Mouse (Mus musculus): Measurements from ENCODE around the gene Slc26a11. TPM values are rescaled to one million over a fixed set of nuclear protein-coding genes. Genes with fewer than 3 reads are reported as not detected.
A peak's percentile ranks its signal among the peaks of the same experiment; 100 is the strongest.

Gene Slc26a11
- total and polyA plus RNA-seq, 3 experiments, result 1.4 to 3.3 (median 2.6) TPM

GRCm38 (mm10) chr11:119322521-119322920 is 32.8 kb upstream of the Slc26a11 start:
- Histone ChIP-seq H3K36me3 (replicated peaks in 1 of 2; ENCODE audit: control insufficient read depth in 1 of 2, insufficient read depth in 1 of 2, low read length in 1 of 2) (no peaks in the 10 kb centered on the region), H3K4me1 (ENCODE audit: control insufficient read depth in 1 of 2, insufficient read depth in 2 of 2) (no peaks in the 10 kb centered on the region), H3K27ac (ENCODE audit: insufficient read depth, low read depth) (no peak overlapping the region), H3K9me3 (replicated peaks; ENCODE audit: low read length) (peaks cover 15% of the 10 kb centered on the region), H3K4me3 (replicated peaks in 1 of 3; ENCODE audit: low read depth in 2 of 3, low read length in 2 of 3, poor library complexity in 1 of 3) (no peak overlapping the region), H3K27me3 (replicated peaks) (peaks cover 76% of the 10 kb centered on the region), H3K79me2 (replicated peaks; ENCODE audit: control insufficient read depth, extremely low read depth, insufficient read depth, poor library complexity, severe bottlenecking) (no peaks in the 10 kb centered on the region), H3K9ac (ENCODE audit: insufficient read depth, low read depth) (no peak overlapping the region), H3K4me2 (ENCODE audit: insufficient read depth, low read depth, poor library complexity, severe bottlenecking) (no peak overlapping the region)
- TF ChIP-seq CHD2 (IDR thresholded peaks at IDR 0.05; ENCODE audit: low read length) (no peak), USF2 (conservative IDR thresholded peaks at IDR 0.05; ENCODE audit: low read depth, low read length) (no peak), RCOR1 (conservative IDR thresholded peaks at IDR 0.05; ENCODE audit: low read depth, low read length) (no peak), MAFK (IDR thresholded peaks at IDR 0.05; ENCODE audit: insufficient replicate concordance, low read length) (no peak), CTCF (conservative IDR thresholded peaks at IDR 0.05 in 1 of 2, IDR thresholded peaks at IDR 0.05 in 1 of 2; ENCODE audit: low read depth in 2 of 2, low read length in 2 of 2) (no peak), POLR2AphosphoS2 (IDR thresholded peaks at IDR 0.05; ENCODE audit: low read depth, low read length) (no peak), BHLHE40 (IDR thresholded peaks at IDR 0.05; ENCODE audit: low read depth, low read length) (no peak), SIN3A (IDR thresholded peaks at IDR 0.05; ENCODE audit: low read length) (no peak), ZKSCAN1 (IDR thresholded peaks at IDR 0.05; ENCODE audit: borderline replicate concordance, low read depth, low read length) (no peak)
- DNase-seq (ENCODE audit: extremely low read depth), result no peak
- in situ Hi-C loops (cut with MboI; ENCODE audit: low pct_ligation_motif_present, low pct_unique_long_range_greater_than_20kb, low sequenced_read_pairs), result no loop called here
- dilution Hi-C loops (cut with MboI; ENCODE audit: extremely low pct_ligation_motif_present, extremely low pct_unique_long_range_greater_than_20kb, low sequenced_read_pairs), result no loop called here

- H3K27me3 ChIP-seq (replicated peaks), result peaks cover 80% of the 10 kb centered on the region
- TF ChIP-seq RAD21 (IDR thresholded peaks at IDR 0.05; ENCODE audit: low read depth, low read length), result peak; percentile 27
- TF ChIP-seq CTCF (conservative IDR thresholded peaks at IDR 0.05 in 1 of 2, IDR thresholded peaks at IDR 0.05 in 1 of 2; ENCODE audit: low read depth in 2 of 2, low read length in 2 of 2), result peak; percentile 30 to 60; a peak in 3 of 4 replicates
- peak; percentile 25 for TF ChIP-seq SMC3 (IDR thresholded peaks at IDR 0.05; ENCODE audit: low read depth, low read length)
- TF ChIP-seq ZKSCAN1 (IDR thresholded peaks at IDR 0.05; ENCODE audit: borderline replicate concordance, low read depth, low read length), result no peak
These were observed 30.3 kb upstream of the Slc26a11 start for GRCm38 (mm10) chr11:119325068-119325467.

GRCm38 (mm10) chr11:119330592-119330991 is 24.8 kb upstream of the Slc26a11 start:
- Histone ChIP-seq H3K9me3 (replicated peaks; ENCODE audit: low read length) (peaks cover 4% of the 10 kb centered on the region), H3K4me2 (ENCODE audit: insufficient read depth, low read depth, poor library complexity, severe bottlenecking) (no peak overlapping the region), H3K4me3 (replicated peaks in 1 of 3; ENCODE audit: low read depth in 2 of 3, low read length in 2 of 3, poor library complexity in 1 of 3) (no peak overlapping the region), H3K36me3 (replicated peaks in 1 of 2; ENCODE audit: control insufficient read depth in 1 of 2, insufficient read depth in 1 of 2, low read length in 1 of 2) (no peaks in the 10 kb centered on the region), H3K9ac (ENCODE audit: insufficient read depth, low read depth) (no peak overlapping the region), H3K79me2 (replicated peaks; ENCODE audit: control insufficient read depth, extremely low read depth, insufficient read depth, poor library complexity, severe bottlenecking) (no peaks in the 10 kb centered on the region), H3K27me3 (replicated peaks) (peaks cover 93% of the 10 kb centered on the region), H3K4me1 (ENCODE audit: control insufficient read depth in 1 of 2, insufficient read depth in 2 of 2) (no peaks in the 10 kb centered on the region), H3K27ac (ENCODE audit: insufficient read depth, low read depth) (no peak overlapping the region)
- no peak for DNase-seq (ENCODE audit: extremely low read depth)
- in situ Hi-C loops (cut with MboI; ENCODE audit: low pct_ligation_motif_present, low pct_unique_long_range_greater_than_20kb, low sequenced_read_pairs), result no loop called here
- TF ChIP-seq USF2 (conservative IDR thresholded peaks at IDR 0.05; ENCODE audit: low read depth, low read length) (no peak), CHD2 (IDR thresholded peaks at IDR 0.05; ENCODE audit: low read length) (no peak), JUND (conservative IDR thresholded peaks at IDR 0.05; ENCODE audit: low read depth, low read length) (no peak), CTCF (conservative IDR thresholded peaks at IDR 0.05 in 1 of 2, IDR thresholded peaks at IDR 0.05 in 1 of 2; ENCODE audit: low read depth in 2 of 2, low read length in 2 of 2) (no peak), ZC3H11A (IDR thresholded peaks at IDR 0.05; ENCODE audit: low read depth, low read length) (no peak), MAFK (IDR thresholded peaks at IDR 0.05; ENCODE audit: insufficient replicate concordance, low read length) (no peak), ELF1 (IDR thresholded peaks at IDR 0.05; ENCODE audit: low read depth, low read length) (no peak), BHLHE40 (IDR thresholded peaks at IDR 0.05; ENCODE audit: low read depth, low read length) (no peak), UBTF (IDR thresholded peaks at IDR 0.05; ENCODE audit: low read depth, low read length) (no peak), KAT2A (IDR thresholded peaks at IDR 0.05; ENCODE audit: insufficient replicate concordance, low read length) (no peak), TCF12 (IDR thresholded peaks at IDR 0.05; ENCODE audit: low read depth, low read length) (no peak), CHD1 (IDR thresholded peaks at IDR 0.05; ENCODE audit: low read depth, low read length) (no peak), POLR2A (IDR thresholded peaks at IDR 0.05; ENCODE audit: low read depth, low read length) (no peak), RAD21 (IDR thresholded peaks at IDR 0.05; ENCODE audit: low read depth, low read length) (no peak), JUN (IDR thresholded peaks at IDR 0.05; ENCODE audit: insufficient read depth, low read depth, low read length) (no peak), E2F4 (IDR thresholded peaks at IDR 0.05; ENCODE audit: insufficient replicate concordance, low read depth, low read length) (no peak), TBP (conservative IDR thresholded peaks at IDR 0.05; ENCODE audit: low read depth, low read length) (no peak), ZNF384 (IDR thresholded peaks at IDR 0.05; ENCODE audit: low read depth, low read length) (no peak)
- dilution Hi-C loops (cut with MboI; ENCODE audit: extremely low pct_ligation_motif_present, extremely low pct_unique_long_range_greater_than_20kb, low sequenced_read_pairs), result no loop called here

More at GRCm38 (mm10) chr11:119325068-119325467, 30.3 kb upstream of the Slc26a11 start:
- H3K36me3 ChIP-seq (replicated peaks in 1 of 2; ENCODE audit: control insufficient read depth in 1 of 2, insufficient read depth in 1 of 2, low read length in 1 of 2), result no peaks in the 10 kb centered on the region
- no peak for DNase-seq (ENCODE audit: extremely low read depth)
- dilution Hi-C loops (cut with MboI; ENCODE audit: extremely low pct_ligation_motif_present, extremely low pct_unique_long_range_greater_than_20kb, low sequenced_read_pairs), result no loop called here
- H3K4me2 ChIP-seq (ENCODE audit: insufficient read depth, low read depth, poor library complexity, severe bottlenecking), result no peak overlapping the region
- H3K9me3 ChIP-seq (replicated peaks; ENCODE audit: low read length), result peaks cover 15% of the 10 kb centered on the region
- no peak overlapping the region for H3K27ac ChIP-seq (ENCODE audit: insufficient read depth, low read depth)
- H3K4me3 ChIP-seq (replicated peaks in 1 of 3; ENCODE audit: low read depth in 2 of 3, low read length in 2 of 3, poor library complexity in 1 of 3), result no peak overlapping the region
- H3K4me1 ChIP-seq (ENCODE audit: control insufficient read depth in 1 of 2, insufficient read depth in 2 of 2), result no peaks in the 10 kb centered on the region
- no peaks in the 10 kb centered on the region for H3K79me2 ChIP-seq (replicated peaks; ENCODE audit: control insufficient read depth, extremely low read depth, insufficient read depth, poor library complexity, severe bottlenecking)
- in situ Hi-C loops (cut with MboI; ENCODE audit: low pct_ligation_motif_present, low pct_unique_long_range_greater_than_20kb, low sequenced_read_pairs), result no loop called here
- H3K9ac ChIP-seq (ENCODE audit: insufficient read depth, low read depth), result no peak overlapping the region

Data from CH12.LX (cell line).